Mouse (Mus musculus) liver, embryonic 14.5 days (tissue): ENCODE measurements around the gene Hoxd9. TPM values are rescaled to one million over a fixed set of nuclear protein-coding genes. Genes with fewer than 3 reads are reported as not detected.
A peak's percentile ranks its signal among the peaks of the same experiment; 100 is the strongest.

ENCODE experiments used
- ATAC-seq: fragments of 200-750 bp; cut with Nextera tagmentation; 2 replicates; pipeline ENCODE4 v1.8.0; 2017; ENCODE audit warnings: moderate number of reproducible peaks, mild to moderate bottlenecking, moderate library complexity; ENCODE audit not compliant: insufficient read depth
- DNase-seq, 3 experiments: peaks; one replicate each; pipeline ENCODE4 v3.0.0-alpha.2; 2012 to 2013; ENCODE audit warnings: low read depth in 3 of 3, low spot score in 3 of 3
- H3K27ac ChIP-seq: fragments of 300-500 bp; sonication (generic); 2 replicates; pipeline ENCODE4 v1.5.1; 2014; ENCODE audit warnings: moderate library complexity, mild to moderate bottlenecking, control low read depth, inconsistent platforms
- H3K27me3 ChIP-seq: fragments of 300-500 bp; sonication (generic); 2 replicates; pipeline ENCODE4 v1.6.1; 2014; ENCODE audit warnings: mild to moderate bottlenecking, low read length, moderate library complexity; ENCODE audit not compliant: control insufficient read depth, insufficient read depth
- H3K36me3 ChIP-seq: fragments of 300-500 bp; sonication (generic); replicated peaks from 2 replicates; pipeline ENCODE4 v1.6.1; 2014; ENCODE audit warnings: low read depth; ENCODE audit not compliant: control insufficient read depth, insufficient read depth
- H3K4me1 ChIP-seq, 2 experiments: fragments of 200-500 bp in 1 of 2; fragments of 300-500 bp in 1 of 2; sonication (generic) in 1 of 2; replicated peaks; 2 replicates each; pipeline ENCODE4 v1.6.1; 2012 to 2014; ENCODE audit warnings: antibody characterized with exemption in 1 of 2, inconsistent platforms in 1 of 2, low read length in 1 of 2; ENCODE audit not compliant: control insufficient read depth in 2 of 2, insufficient read depth in 2 of 2
- H3K4me2 ChIP-seq: fragments of 300-500 bp; sonication (generic); 2 replicates; pipeline ENCODE4 v1.6.1; 2014; ENCODE audit warnings: low read depth, mild to moderate bottlenecking, control low read depth, moderate library complexity
- H3K4me3 ChIP-seq, 2 experiments: fragments of 200-500 bp in 1 of 2; fragments of 300-500 bp in 1 of 2; sonication (generic) in 1 of 2; 2 replicates each; pipeline ENCODE4 v1.5.1; 2012 to 2014; ENCODE audit warnings: low read depth in 2 of 2, low read length in 2 of 2, mild to moderate bottlenecking in 2 of 2, control low read depth in 1 of 2, inconsistent platforms in 1 of 2, moderate library complexity in 1 of 2; ENCODE audit not compliant: insufficient read depth in 1 of 2
- H3K9ac ChIP-seq: fragments of 300-500 bp; sonication (generic); replicated peaks from 2 replicates; pipeline ENCODE4 v1.6.1; 2014; ENCODE audit warnings: mild to moderate bottlenecking, control low read depth, moderate library complexity
- H3K9me3 ChIP-seq: fragments of 300-500 bp; sonication (generic); 2 replicates; pipeline ENCODE4 v1.6.1; 2016; ENCODE audit warnings: low read length, mixed read lengths; ENCODE audit not compliant: control insufficient read depth
- CTCF ChIP-seq: IDR thresholded peaks from 2 replicates; pipeline ENCODE4 v1.5.1; 2016; ENCODE audit warnings: antibody characterized with exemption, low read depth, control low read depth
- EP300 ChIP-seq: IDR thresholded peaks from 2 replicates; pipeline ENCODE4 v1.6.1; 2016; ENCODE audit warnings: antibody characterized with exemption, low read depth
- WGBS: fragments of 180-500 bp; shearing (Covaris S2); extraction: QIAGEN DNeasy Blood & Tissue Kit; methylation state at CpG from one replicate; pipeline ENCODE4 v1.1.7; 2014; ENCODE audit not compliant: insufficient replicate concordance; 5-methylcytosine and 5-hydroxymethylcytosine counted together
- microRNA counts: library from miRNA; unstranded; fragments of <30 nt; microRNA quantifications from one replicate; lab custom pipeline; 2016
- microRNA-seq: library from miRNA; unstranded; fragments of <30 nt; microRNA quantifications from one replicate; pipeline ENCODE4, GENCODE M21; 2016
- polyA plus RNA-seq, 2 experiments: library from polyadenylated mRNA; depleted of rRNA in 1 of 2; stranded (reverse) in 1 of 2; unstranded in 1 of 2; fragments of >200 nt; fragmentation: Nextera tagmentation in 1 of 2; extraction: Ambion mirVana in 1 of 2; gene quantifications; 2 replicates each; pipeline versions ENCODE4 v1.2.1 to v1.2.3; 2012 to 2014

The Hoxd9 gene
- polyA plus RNA-seq, 2 experiments, result 0.03 TPM; not detected in 1

DNA sequence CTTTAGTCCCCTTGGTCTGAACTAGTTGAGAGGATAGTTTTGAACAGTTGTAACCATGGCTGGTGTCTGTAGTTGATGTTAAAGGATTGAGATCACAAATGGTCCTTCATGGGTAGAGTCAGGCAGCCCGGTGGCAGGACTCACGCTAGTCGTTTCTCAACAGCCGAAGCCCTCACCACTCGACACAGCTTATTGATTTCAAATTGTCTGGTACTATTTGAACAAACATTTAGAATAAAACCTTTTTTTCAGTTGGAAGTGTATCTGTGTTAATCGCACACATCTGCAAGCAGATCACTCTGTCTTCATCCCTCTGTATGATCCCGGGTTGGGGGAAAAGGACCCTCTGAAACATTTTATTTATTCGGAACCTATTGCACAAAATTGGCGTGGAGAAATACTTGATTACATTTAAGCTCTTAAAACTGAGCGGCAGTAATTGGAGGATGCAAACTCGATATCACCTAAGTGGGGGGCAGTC, 50.2 kb downstream of the Hoxd9 start:
- TF ChIP-seq EP300 (no peak), CTCF (no peak)
- 18% methylated on average over 11 of the region's 11 CpGs for WGBS
- Histone ChIP-seq H3K4me2 (no peak overlapping the region), H3K27me3 (peaks cover 94% of the 10 kb centered on the region), H3K4me1 (no peaks in the 10 kb centered on the region), H3K36me3 (no peaks in the 10 kb centered on the region), H3K9ac (no peak overlapping the region), H3K9me3 (no peaks in the 10 kb centered on the region), H3K27ac (no peak overlapping the region), H3K4me3 (no peak overlapping the region)
- ATAC-seq (no peak), DNase-seq (no peak)

DNA sequence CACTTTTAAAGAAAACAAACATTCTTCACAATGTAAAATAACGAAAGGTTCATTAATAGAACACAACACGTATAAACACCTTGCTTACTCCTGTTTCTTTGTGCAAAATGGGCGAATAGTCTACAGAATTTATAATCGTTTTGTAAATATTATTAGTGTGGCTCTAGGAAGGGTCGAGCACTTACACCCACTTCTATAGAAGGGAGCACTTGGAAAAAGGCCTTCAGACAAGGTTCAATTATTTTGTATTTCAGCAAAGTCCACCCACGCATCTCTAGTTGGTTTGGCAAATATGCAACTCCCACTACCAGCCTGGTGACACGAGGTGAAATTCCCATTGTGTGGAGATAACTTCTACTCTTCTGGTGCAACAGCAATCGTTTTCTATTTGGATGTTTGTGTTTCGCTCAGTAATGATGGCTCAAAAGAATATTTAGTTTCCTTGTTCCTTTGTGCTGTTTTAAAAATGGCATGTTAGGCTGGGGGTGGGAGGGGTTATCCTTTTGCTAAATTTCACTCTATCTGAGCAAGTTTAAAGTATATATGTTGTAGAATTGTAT, 51.0 kb downstream of the Hoxd9 start:
- WGBS, result 14% methylated on average over 9 of the region's 9 CpGs
- Histone ChIP-seq H3K4me1 (no peaks in the 10 kb centered on the region), H3K27ac (no peak overlapping the region), H3K9ac (no peak overlapping the region), H3K4me3 (no peak overlapping the region), H3K36me3 (no peaks in the 10 kb centered on the region), H3K27me3 (peaks cover 97% of the 10 kb centered on the region), H3K9me3 (no peaks in the 10 kb centered on the region), H3K4me2 (no peak overlapping the region)
- no peak for ATAC-seq
- DNase-seq, result no peak
- no peak for TF ChIP-seq EP300
- no peak for TF ChIP-seq CTCF

DNA sequence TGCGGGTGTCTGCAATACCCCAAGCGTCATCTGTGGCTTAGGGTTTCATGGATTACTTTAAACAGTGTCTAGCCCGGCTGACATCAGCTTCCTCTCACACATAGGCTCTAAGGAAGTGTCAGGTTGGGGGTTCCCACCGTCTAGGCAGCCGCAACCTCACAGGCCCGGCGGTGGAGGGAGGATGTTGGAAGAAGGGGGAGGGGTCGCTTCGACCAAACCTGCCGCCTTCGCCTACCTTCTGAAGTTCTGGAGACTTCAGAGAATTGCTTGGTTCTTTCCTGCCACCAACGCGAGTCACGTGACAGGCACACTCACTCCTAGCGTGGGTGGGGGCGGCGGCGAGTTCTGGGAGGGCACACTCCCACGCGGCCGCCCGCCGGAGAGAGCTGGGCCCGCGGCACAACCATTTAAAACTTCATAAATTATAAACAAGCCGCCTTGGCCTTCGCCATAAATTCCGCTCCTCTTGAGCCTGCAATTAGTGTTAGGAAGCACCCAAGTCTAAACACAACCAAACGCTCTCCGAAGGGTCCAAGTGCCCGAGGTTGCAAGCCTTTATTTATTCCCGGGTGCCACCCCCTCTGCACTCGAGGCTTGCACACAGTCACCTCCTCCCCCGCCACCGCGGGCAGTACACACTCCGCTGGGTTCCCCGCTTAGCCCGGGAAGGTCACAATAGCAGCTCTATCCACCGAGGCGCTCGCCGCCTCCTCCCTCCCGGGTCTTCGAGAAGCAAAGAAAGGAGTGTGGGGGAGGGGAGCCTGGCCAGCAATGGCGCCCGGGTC, 52.0 kb downstream of the Hoxd9 start:
- ATAC-seq, result no peak

More for the DNA sequence above, 52.0 kb downstream of the Hoxd9 start:
- DNase-seq, result no peak
- Histone ChIP-seq H3K9ac (no peak overlapping the region), H3K36me3 (no peaks in the 10 kb centered on the region), H3K4me1 (no peaks in the 10 kb centered on the region), H3K27me3 (peaks cover 99% of the 10 kb centered on the region), H3K4me2 (no peak overlapping the region), H3K9me3 (no peaks in the 10 kb centered on the region), H3K4me3 (no peak overlapping the region), H3K27ac (no peak overlapping the region)
- WGBS, result 1% methylated on average over 47 of the region's 47 CpGs
- no peak for TF ChIP-seq EP300
- no peak for TF ChIP-seq CTCF

MicroRNA genes within 50 kb of the gene (microRNA counts, 519-probe panel; counts per million panel counts)
- 69.9 counts per million for microRNA mmu-miR-10b (lab: Ali Mortazavi, UCI)

Small RNA genes within 50 kb of the gene (microRNA-seq; reads per million reads assigned to microRNA genes)
- not detected for gene Gm44463
- gene Mir10b, result 772 reads per million, percentile 69 among the genes with 10 or more reads in this experiment

Other genes starting within 250 kb of the Hoxd9 start
- 4.8 and 7.1 TPM in 2 replicates for gene Lnpk, start 118.3 kb upstream of the Hoxd9 start, polyA plus RNA-seq (2012; rRNA removed)
- gene Lnpk, start 118.3 kb upstream of the Hoxd9 start, polyA plus RNA-seq (2014; fragmentation: Nextera tagmentation; extraction: Ambion mirVana), result 15.4 and 15.5 TPM in 2 replicates
- gene Evx2, start 38.2 kb upstream of the Hoxd9 start, polyA plus RNA-seq (2012; rRNA removed), result 0.02 TPM in 1 of 2 replicates, not detected in the other
- not detected in 2 replicates for gene Evx2, start 38.2 kb upstream of the Hoxd9 start, polyA plus RNA-seq (2014; fragmentation: Nextera tagmentation; extraction: Ambion mirVana)
- gene Hoxd13, start 29.4 kb upstream of the Hoxd9 start, polyA plus RNA-seq (2012; rRNA removed), result 0.09 and 0.29 TPM in 2 replicates
- not detected in 2 replicates for gene Hoxd13, start 29.4 kb upstream of the Hoxd9 start, polyA plus RNA-seq (2014; fragmentation: Nextera tagmentation; extraction: Ambion mirVana)
- gene Hoxd12, start 22.7 kb upstream of the Hoxd9 start, polyA plus RNA-seq (2012; rRNA removed), result 0.04 and 0.10 TPM in 2 replicates
- not detected in 2 replicates for gene Hoxd12, start 22.7 kb upstream of the Hoxd9 start, polyA plus RNA-seq (2014; fragmentation: Nextera tagmentation; extraction: Ambion mirVana)
- gene Hoxd11, start 18.2 kb upstream of the Hoxd9 start, polyA plus RNA-seq (2012; rRNA removed), result 0.04 and 0.09 TPM in 2 replicates
- not detected in 2 replicates for gene Hoxd11, start 18.2 kb upstream of the Hoxd9 start, polyA plus RNA-seq (2014; fragmentation: Nextera tagmentation; extraction: Ambion mirVana)
- 0.07 TPM in 1 of 2 replicates, not detected in the other for gene Hoxd10, start 5.8 kb upstream of the Hoxd9 start, polyA plus RNA-seq (2012; rRNA removed)
- not detected in 2 replicates for gene Hoxd10, start 5.8 kb upstream of the Hoxd9 start, polyA plus RNA-seq (2014; fragmentation: Nextera tagmentation; extraction: Ambion mirVana)
- 0.02 and 0.04 TPM in 2 replicates for gene Hoxd8, start 6.9 kb downstream of the Hoxd9 start, polyA plus RNA-seq (2012; rRNA removed)
- gene Hoxd8, start 6.9 kb downstream of the Hoxd9 start, polyA plus RNA-seq (2014; fragmentation: Nextera tagmentation; extraction: Ambion mirVana), result 0.06 TPM in 1 of 2 replicates, not detected in the other
- gene Hoxd3, start 14.2 kb downstream of the Hoxd9 start, polyA plus RNA-seq (2012; rRNA removed), result 0.02 and 0.19 TPM in 2 replicates
- not detected in 2 replicates for gene Hoxd3, start 14.2 kb downstream of the Hoxd9 start, polyA plus RNA-seq (2014; fragmentation: Nextera tagmentation; extraction: Ambion mirVana)
- 0.04 TPM in 1 of 2 replicates, not detected in the other for gene Hoxd4, start 14.2 kb downstream of the Hoxd9 start, polyA plus RNA-seq (2012; rRNA removed)
- gene Hoxd4, start 14.2 kb downstream of the Hoxd9 start, polyA plus RNA-seq (2014; fragmentation: Nextera tagmentation; extraction: Ambion mirVana), result not detected in 2 replicates
- gene Gm28230, start 29.0 kb downstream of the Hoxd9 start, polyA plus RNA-seq (2012; rRNA removed), result not detected in 2 replicates
- gene Gm28230, start 29.0 kb downstream of the Hoxd9 start, polyA plus RNA-seq (2014; fragmentation: Nextera tagmentation; extraction: Ambion mirVana), result not detected in 2 replicates
- not detected in 2 replicates for gene Hoxd1, start 65.3 kb downstream of the Hoxd9 start, polyA plus RNA-seq (2012; rRNA removed)
- not detected in 2 replicates for gene Hoxd1, start 65.3 kb downstream of the Hoxd9 start, polyA plus RNA-seq (2014; fragmentation: Nextera tagmentation; extraction: Ambion mirVana)
- gene Mtx2, start 128.1 kb downstream of the Hoxd9 start, polyA plus RNA-seq (2012; rRNA removed), result 14.5 and 23.8 TPM in 2 replicates
- 74.7 and 83.3 TPM in 2 replicates for gene Mtx2, start 128.1 kb downstream of the Hoxd9 start, polyA plus RNA-seq (2014; fragmentation: Nextera tagmentation; extraction: Ambion mirVana)